Mouse (Mus musculus) lung, embryonic 15.5 days (tissue): ENCODE measurements around the gene Plgrkt. TPM values are rescaled to one million over a fixed set of nuclear protein-coding genes. Genes with fewer than 3 reads are reported as not detected.

Experiments used
- ATAC-seq: fragments of 200-750 bp; cut with Nextera tagmentation; 2 replicates; pipeline ENCODE4 v1.8.0; 2017; ENCODE audit warnings: moderate number of reproducible peaks, borderline replicate concordance; ENCODE audit not compliant: low FRiP score, low TSS enrichment; ENCODE audit errors: extremely low read depth
- H3K27ac ChIP-seq: fragments of 300-500 bp; sonication (generic); 2 replicates; pipeline ENCODE4 v1.5.1; 2015; ENCODE audit warnings: moderate library complexity, mild to moderate bottlenecking, inconsistent platforms
- H3K27me3 ChIP-seq: fragments of 300-500 bp; sonication (generic); 2 replicates; pipeline ENCODE4 v1.6.1; 2015; ENCODE audit warnings: inconsistent platforms
- H3K36me3 ChIP-seq: fragments of 300-500 bp; sonication (generic); 2 replicates; pipeline ENCODE4 v1.6.1; 2015; ENCODE audit warnings: inconsistent platforms
- H3K4me1 ChIP-seq: fragments of 300-500 bp; sonication (generic); 2 replicates; pipeline ENCODE4 v1.6.1; 2015; ENCODE audit warnings: inconsistent platforms
- H3K4me2 ChIP-seq: fragments of 300-500 bp; sonication (generic); 2 replicates; pipeline ENCODE4 v1.6.1; 2015; ENCODE audit warnings: inconsistent platforms, mild to moderate bottlenecking, moderate library complexity
- H3K4me3 ChIP-seq: fragments of 300-500 bp; sonication (generic); 2 replicates; pipeline ENCODE4 v1.5.1; 2015; ENCODE audit warnings: mild to moderate bottlenecking, inconsistent platforms
- H3K9ac ChIP-seq: fragments of 300-500 bp; sonication (generic); 2 replicates; pipeline ENCODE4 v1.6.1; 2015; ENCODE audit warnings: inconsistent platforms
- H3K9me3 ChIP-seq: fragments of 300-500 bp; sonication (generic); 2 replicates; pipeline ENCODE4 v1.6.1; 2016; ENCODE audit warnings: inconsistent platforms
- WGBS: fragments of 180-500 bp; shearing (Covaris S2); methylation state at CpG from one replicate; pipeline ENCODE4 v1.1.7; 2015; 5-methylcytosine and 5-hydroxymethylcytosine counted together
- polyA plus RNA-seq: library from polyadenylated mRNA; unstranded; fragments of >200 nt; fragmentation: Nextera tagmentation; extraction: Ambion mirVana; gene quantifications from 2 replicates; pipeline ENCODE4 v1.2.1, GENCODE M21; 2015

The Plgrkt gene
- polyA plus RNA-seq, 1 experiment from 2014 or later = 56.9 TPM

DNA sequence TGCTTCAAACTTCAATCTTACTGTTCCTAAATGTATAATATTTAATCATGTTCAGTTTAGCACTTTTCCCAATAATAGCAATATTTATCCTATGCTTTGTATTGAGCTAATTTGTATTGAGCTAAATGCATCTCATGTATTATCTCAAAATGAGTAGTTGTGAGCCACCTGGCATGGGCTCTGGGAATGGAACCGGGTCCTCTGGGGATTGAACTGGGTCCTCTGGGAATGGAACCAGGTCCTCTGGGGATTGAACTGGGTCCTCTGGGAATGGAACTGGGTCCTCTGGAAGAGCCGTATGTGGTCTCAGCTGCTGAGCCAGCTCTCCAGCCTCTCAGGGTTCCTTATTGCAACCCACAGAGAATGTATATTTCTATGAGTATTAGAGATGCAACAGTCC is 65.1 kb downstream of the Plgrkt start:
- no peaks in the 10 kb centered on the region for H3K9me3 ChIP-seq
- no peaks in the 10 kb centered on the region for H3K4me1 ChIP-seq
- H3K27me3 ChIP-seq = no peaks in the 10 kb centered on the region
- WGBS = 95% methylated on average over 2 of the region's 2 CpGs
- no peak overlapping the region for H3K4me2 ChIP-seq
- no peak for ATAC-seq
- no peak overlapping the region for H3K9ac ChIP-seq
- H3K36me3 ChIP-seq = peaks cover 23% of the 10 kb centered on the region
- no peak overlapping the region for H3K27ac ChIP-seq
- H3K4me3 ChIP-seq = no peak overlapping the region

- no peak overlapping the region for H3K27ac ChIP-seq
- H3K9me3 ChIP-seq = no peaks in the 10 kb centered on the region
- no peak overlapping the region for H3K4me3 ChIP-seq
- ATAC-seq = no peak
- WGBS = 92% methylated on average over 13 of the region's 13 CpGs
- H3K4me1 ChIP-seq = no peaks in the 10 kb centered on the region
- H3K36me3 ChIP-seq = peaks cover 25% of the 10 kb centered on the region
- H3K27me3 ChIP-seq = no peaks in the 10 kb centered on the region
- H3K4me2 ChIP-seq = no peak overlapping the region
- H3K9ac ChIP-seq = no peak overlapping the region
Observed at GRCm38 (mm10) chr19:29300919-29301318, 66.3 kb downstream of the Plgrkt start.

Other genes starting within 250 kb of the Plgrkt start
- gene Jak2, start 115.6 kb downstream of the Plgrkt start, polyA plus RNA-seq = 7.7 and 8.3 TPM in 2 replicates
- 1.2 and 3.3 TPM in 2 replicates for gene Insl6, start 42.0 kb downstream of the Plgrkt start, polyA plus RNA-seq
- 0.47 TPM in 1 of 2 replicates, not detected in the other for gene Rln1, start 32.7 kb downstream of the Plgrkt start, polyA plus RNA-seq
- 0.25 and 0.74 TPM in 2 replicates for gene Cd274, start 65 bp upstream of the Plgrkt start, polyA plus RNA-seq
- gene Pdcd1lg2, start 43.5 kb upstream of the Plgrkt start, polyA plus RNA-seq = 0.09 TPM in 2 replicates
- gene Ric1, start 154.9 kb upstream of the Plgrkt start, polyA plus RNA-seq = 11.7 and 12.5 TPM in 2 replicates